Mouse (Mus musculus): Measurements from ENCODE around the gene Gm21830.
A peak's percentile ranks its signal among the peaks of the same experiment; 100 is the strongest.
"Not testable (repeated sequence)": the region's sequence is repeated elsewhere in the genome, so short reads cannot be mapped to it uniquely, and the experiment has no call there.

Gene Gm21830

DNA sequence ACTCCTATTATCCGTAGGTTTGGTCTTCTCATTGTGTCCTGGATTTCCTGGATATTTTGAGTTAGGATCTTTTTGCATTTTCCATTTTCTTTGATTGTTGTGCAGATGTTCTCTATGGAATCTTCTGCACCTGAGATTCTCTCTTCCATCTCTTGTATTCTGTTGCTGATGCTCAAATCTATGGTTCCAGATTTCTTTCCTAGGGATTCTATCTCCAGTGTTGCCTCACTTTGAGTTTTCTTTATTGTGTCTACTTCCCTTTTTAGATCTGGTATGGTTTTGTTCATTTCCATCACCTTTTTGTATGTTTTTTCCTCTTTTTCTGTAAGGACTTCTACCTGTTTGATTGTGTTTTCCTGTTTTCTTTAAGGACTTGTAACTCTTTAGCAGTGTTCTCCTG is at the start of gene Gm21830:
Gene Gm21830, plus strand, starts transcription at position 301 of the 400 bp plus-strand sequence.
- DNase-seq, result not testable (repeated sequence)

DNA sequence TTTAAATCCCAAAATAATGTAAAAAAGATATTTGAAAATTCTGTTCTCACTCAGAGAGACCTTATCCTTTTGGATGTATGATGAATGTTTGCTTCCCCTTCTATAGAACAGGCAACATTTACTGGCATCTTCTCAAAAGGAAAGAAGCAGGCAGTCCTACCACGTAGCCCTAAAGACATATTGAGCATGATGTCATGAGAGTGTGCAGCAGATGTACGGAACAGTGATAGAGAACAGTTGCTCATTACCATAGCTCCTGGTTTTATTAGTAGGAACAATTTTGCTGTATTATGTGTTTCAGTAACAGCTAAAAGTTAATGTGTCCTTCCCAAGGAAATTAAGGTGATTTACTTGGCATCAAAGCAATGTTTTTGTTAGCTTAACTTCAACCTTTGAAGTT is 49.0 kb upstream of the Gm21830 start:
- DNase-seq, result no peak

DNA sequence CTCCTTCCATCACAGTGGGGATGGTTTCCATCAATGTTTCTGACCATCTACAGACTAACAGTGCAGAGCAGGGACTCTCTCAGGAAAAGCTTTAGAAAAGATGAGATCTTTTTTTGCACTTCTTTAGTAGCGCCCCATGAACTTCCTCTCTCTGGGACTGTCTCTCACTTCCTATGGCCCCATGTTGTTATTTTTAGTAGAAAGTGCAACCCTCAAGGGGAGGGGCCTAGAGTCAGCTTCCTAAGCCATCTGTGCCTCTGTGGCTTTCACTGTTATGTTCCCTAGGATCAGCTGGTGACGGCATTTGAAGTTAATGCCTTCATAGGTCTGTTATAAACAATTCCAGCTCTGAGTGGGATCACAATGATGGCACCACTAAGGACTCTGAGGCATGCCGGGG is 35.0 kb upstream of the Gm21830 start:
- no peak for DNase-seq

DNA sequence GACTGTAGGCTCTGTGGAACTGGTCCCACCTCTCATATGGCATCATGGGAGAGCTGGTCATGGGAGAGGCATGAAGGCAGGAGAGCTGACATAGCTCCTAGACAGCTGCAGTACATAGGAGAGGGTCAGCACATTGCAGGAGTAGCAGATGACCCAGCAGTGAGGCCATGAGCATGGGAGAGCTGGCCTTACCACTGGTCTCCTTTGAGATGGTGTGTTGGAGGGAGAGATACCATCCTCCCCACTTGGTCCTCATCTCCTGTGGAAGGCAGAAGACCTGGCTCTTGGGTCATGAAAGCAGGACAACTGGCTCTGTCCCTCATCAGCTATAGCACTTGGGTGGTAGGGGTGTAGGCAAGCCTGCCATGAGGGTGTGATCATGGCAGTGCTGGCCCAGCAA is 7.3 kb downstream of the Gm21830 start:
- DNase-seq, result no peak

DNA sequence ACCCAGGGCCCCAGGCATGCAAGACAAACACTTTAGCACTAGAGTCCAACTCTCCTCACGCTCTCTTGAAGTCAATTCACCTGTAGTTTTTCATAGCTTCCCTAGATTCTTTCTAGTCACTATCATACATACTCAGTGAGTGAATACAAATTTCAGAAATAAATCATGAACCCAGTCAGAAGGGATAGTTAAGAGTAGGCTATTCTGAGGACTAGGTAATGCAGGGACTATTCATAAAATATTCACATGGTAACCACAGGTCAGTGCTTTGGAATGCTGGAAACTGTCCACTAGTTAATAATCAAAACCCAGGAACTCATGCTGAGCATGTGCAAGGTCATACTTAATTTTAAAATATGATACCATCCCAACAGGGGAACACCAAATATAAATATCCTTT is 9.3 kb downstream of the Gm21830 start:
- DNase-seq, result no peak

DNA sequence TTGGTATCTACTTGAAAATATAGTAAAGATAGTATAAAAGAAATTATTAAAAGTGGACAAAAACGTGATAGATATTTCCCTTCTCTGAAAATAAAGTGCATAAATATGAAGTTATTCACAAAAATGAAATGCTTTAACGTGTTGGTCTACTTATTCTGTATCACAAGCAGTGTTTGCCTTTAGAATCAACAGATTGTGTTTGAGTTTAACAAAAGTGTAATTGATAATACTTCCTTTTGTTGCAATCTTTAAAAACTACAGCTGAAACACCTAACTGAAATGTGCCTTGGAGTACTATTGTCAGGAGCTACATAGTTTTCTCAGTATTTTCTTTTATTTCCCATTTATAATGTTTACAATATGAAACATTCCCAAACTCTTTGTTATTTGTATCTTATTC is 19.6 kb downstream of the Gm21830 start, which contains the start of gene Gm26727:
Gene Gm26727, minus strand, starts transcription at position 101 of the 400 bp plus-strand sequence.
- DNase-seq, result no peak

DNA sequence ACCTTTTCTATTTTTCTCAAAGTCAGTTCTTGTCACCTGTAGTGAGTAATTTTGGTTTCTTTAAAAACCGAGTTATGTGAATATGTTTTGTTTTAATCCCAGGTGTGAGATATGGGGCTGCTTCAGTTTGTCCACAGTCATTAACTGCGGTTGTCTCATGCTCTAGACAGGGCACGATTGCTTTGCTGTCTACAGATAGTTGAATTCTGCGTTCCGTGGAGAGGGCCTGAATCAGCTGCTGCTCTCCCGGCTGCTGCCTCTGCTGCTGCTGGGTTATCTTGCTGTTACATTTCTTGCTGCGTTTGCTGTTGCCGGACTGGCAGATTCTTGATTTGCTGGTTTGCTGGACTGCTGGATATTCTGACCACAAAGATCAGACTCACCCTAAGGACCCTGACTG is 24.8 kb downstream of the Gm21830 start:
- DNase-seq, result no peak

DNA sequence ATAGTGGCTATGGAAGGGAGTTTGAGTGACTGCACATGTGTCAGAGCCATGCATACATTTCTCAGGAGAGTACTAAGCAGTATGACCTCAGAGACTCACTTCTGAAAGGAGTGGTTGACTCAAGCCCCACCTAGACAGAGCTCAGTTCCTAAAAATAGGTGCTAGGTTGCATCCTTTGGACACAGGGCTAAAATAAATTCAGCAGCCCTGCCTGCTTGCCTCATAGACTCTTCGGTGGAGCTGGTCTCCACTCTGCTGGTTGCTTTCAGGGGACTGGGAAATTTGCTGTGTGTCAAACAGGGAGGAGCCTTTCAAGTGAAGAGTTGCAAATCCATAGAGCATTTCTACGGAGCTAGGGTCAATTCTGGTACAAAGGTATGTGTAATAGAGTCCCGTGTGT is 32.3 kb downstream of the Gm21830 start, which contains the start of gene Xirp2:
Gene Xirp2, plus strand, starts transcription at position 223 of the 400 bp plus-strand sequence.
- no peak for DNase-seq

DNA sequence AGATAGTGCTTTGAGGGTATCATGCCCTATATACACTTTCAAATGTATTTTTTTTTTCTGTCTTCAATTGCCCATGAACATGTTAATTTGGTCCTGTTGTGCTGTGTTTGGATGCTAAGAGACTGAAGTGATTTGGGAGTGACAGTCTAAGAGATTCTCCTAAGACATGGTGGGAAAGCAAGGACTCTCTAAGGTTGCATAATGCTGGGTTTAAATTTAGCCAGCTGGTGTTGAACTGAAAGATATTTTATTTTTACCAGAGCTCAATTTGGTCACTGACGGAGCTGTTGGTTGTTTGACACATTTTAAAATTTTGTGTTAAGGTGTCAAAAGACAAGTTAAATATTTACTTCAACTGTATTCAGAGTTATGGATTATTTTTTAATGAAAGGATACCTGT is 33.2 kb downstream of the Gm21830 start:
- no peak for DNase-seq

DNA sequence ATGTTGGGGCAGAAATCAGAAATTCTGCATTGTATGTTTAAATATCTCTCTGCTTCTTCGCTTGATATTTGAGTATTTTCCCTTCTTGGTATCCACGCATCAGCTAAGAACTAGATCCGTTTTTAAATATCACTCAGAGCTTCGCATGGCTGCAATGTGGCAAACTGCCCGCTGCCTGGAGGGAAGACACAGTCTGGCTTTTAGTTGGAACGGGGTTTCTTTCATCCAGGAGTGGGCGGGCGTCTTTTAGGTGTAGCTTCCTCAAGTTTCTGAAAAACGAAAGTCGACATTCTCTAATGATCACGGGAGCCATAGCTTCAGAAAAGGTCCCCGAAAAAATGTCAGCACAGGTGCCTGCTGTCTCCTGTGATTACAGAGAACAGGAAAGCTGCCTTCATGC is 33.7 kb downstream of the Gm21830 start:
- DNase-seq, result peak; percentile 75 to 76

DNA sequence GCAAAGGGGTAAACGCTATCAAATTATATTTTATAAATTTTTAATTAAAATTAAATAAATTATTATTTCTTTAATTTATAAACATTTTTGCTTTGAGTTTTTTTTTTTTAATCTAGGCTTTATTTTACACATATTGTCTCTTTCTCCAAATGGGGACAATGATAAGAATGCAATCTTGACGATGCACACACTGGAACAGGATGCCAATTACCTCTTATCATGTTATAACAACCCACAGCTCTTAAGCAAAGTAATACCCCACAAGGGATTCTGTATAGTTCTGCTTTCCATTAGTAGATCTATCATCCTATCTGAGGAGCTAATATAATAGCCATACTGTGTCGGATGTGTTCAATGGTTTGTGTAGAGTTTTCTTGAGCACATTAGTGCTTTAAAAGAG is 47.3 kb downstream of the Gm21830 start:
- DNase-seq, result no peak

DNA sequence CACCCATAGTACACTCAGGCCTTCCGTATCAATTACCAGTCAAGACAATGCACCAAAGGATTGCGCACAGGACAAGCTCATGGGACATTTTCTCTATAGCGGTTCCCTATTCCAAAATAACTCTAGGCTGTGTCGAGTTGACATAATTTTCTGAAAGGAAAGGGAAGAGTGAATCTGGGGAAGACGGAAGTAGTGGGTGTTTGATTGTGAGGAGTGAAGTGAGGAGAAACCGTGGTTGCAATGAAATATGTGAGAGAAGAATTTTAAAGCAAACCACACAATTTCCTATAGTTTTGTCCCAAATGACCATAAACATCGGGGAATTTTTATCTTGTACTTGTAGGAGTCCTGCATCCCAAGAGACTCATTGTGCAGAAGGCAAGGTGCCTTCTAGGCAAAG is 53.5 kb downstream of the Gm21830 start:
- DNase-seq, result no peak

DNA sequence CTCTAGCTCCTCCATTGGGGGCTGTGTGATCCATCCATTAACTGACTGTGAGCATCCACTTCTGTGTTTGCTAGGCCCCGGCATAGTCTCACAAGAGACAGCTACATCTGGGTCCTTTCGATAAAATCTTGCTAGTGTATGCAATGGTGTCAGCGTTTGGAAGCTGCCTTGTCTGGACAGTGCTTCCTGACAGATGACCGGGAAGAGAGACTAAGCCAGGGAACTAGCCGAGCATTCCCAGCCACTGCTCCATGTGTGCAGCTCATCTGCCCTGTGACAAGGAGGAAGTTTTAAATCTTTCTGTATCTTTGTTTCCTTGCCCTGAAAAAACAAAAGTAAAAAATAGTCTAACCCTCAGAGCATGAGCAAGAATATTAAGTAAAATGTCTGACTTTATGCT is 56.5 kb downstream of the Gm21830 start:
- not testable (repeated sequence) for DNase-seq

DNA sequence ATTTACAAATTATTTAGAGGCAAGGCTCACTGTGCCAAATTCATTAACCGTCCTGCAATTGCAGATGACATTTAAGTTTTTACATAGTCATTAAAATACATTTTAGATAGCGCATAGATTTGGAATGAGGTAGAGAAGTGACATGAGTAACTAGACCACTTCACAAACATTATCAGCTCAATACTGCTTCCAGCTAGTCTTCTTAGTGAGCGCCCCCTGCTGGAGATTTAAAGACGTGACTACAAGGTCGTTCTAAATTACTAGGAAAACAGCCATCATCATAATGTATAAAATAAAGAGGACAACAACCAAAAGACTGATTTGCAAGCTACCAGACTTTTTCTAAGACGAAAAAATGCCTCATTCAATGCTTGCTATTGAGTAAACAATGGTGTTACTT is 64.2 kb downstream of the Gm21830 start:
- DNase-seq, result peak; percentile 80 to 87

DNA sequence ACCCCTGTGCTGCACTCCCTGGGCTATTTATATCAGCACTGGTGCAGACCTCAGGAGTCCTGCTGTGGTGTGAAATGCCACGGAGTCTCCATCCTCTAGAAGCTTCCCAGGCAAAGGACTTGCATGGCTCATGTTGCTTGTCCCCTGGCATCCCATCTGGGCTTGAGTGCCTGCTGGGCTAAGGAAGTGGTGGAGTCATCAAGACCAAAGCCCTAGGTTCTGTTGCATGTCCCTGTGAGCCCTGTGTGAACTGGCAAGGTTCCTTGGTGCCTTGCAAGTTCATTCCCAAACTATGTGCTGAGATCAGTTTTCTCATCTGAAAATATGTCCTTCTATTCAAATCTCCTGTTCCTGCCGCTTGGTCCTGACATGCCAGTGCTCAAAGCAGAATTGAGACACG is 67.5 kb downstream of the Gm21830 start:
- no peak for DNase-seq

Measured in cerebellum, postnatal 14 days (tissue).